Mouse (Mus musculus): ENCODE data around the gene Tmem30a. TPM values are rescaled to one million over a fixed set of nuclear protein-coding genes. Genes with fewer than 3 reads are reported as not detected.

The Tmem30a gene
- polyA plus RNA-seq (2012; rRNA removed) (8.5 and 11.9 TPM in 2 replicates), polyA plus RNA-seq (2014; fragmentation: Nextera tagmentation; extraction: Ambion mirVana) (31.0 and 31.2 TPM in 2 replicates)

DNA sequence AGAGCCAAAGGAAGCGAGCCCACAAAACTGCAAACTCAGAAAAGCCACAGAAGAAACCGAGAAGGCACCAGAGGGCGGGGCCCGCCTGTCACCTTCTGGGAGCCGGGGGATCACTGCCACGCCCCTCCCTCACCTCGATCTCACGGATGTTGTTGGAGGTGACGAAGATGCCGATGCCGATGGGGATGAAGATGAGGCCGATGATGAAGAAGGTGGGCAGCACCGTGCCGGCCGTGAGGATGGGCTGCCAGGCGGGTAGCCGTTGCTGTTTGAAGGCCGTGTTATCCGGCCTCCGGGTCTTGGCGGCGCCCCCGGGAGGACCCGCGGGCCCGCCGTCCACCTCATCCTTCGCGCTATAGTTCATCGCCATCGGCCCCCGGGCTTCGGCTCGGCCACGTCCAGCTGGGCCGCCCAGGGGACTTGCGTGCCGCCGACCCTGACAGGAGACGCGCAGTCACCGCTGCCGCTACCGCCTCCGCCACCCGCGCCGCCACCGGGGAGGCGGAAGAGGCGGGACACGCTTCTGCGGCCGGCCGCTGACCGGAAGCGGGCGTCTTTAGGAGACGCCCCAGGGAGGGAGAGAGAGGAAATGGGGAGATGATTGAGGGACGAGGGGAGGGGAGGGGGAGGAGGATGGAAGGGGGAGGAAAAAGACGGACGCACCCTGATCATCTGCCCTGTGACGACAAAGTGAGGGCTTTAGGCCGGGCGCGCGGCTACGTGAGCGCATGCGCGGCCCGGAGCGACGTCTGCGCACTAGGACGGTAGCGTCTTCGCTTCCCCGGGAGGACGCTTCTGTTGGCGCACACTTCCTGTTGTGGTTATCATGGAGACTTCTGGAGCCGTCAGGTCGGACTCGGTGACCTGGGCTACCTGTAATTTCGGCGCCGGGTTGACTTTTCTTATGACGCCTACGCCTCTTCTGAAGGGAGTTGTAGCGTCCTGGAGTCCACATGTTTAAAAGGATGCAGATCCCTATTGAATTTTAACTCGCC is at the start of gene Tmem30a:
Gene Tmem30a, minus strand, starts transcription at position 667 of the 995 bp plus-strand sequence.
- WGBS (ENCODE audit: insufficient replicate concordance) = under 1% methylated on average over 91 of the region's 91 CpGs
- ATAC-seq (ENCODE audit: insufficient read depth) (peak; percentile 95), DNase-seq (ENCODE audit: low read depth in 3 of 3, low spot score in 3 of 3) (peak; percentile 84 to 88 (median 87))
- TF ChIP-seq EP300 (IDR thresholded peaks at IDR 0.05; ENCODE audit: low read depth) = no peak
- peak; percentile 5; the same call in 1 of the 2 replicates for TF ChIP-seq CTCF (IDR thresholded peaks at IDR 0.05; ENCODE audit: low read depth)
- H3K9me3 ChIP-seq (ENCODE audit: control insufficient read depth, low read length) = no peaks in the 10 kb centered on the region
- H3K9ac ChIP-seq (replicated peaks) = peak within 1 kb of the TSS; percentile 92
- H3K27ac ChIP-seq = peak within 1 kb of the TSS; percentile 73
- H3K4me1 ChIP-seq (replicated peaks; ENCODE audit: control insufficient read depth in 2 of 2, insufficient read depth in 2 of 2, low read length in 1 of 2) = peaks cover 4 to 6% of the 10 kb centered on the region in 2 experiments
- H3K4me2 ChIP-seq (ENCODE audit: low read depth) = peak within 1 kb of the TSS; percentile 74
- H3K36me3 ChIP-seq (replicated peaks; ENCODE audit: control insufficient read depth, insufficient read depth, low read depth) = no peaks in the 10 kb centered on the region
- H3K4me3 ChIP-seq (ENCODE audit: insufficient read depth in 1 of 2, low read depth in 2 of 2, low read length in 2 of 2) = peak within 1 kb of the TSS; percentile 90 to 98
- no peaks in the 10 kb centered on the region for H3K27me3 ChIP-seq (ENCODE audit: control insufficient read depth, insufficient read depth, low read length)

DNA sequence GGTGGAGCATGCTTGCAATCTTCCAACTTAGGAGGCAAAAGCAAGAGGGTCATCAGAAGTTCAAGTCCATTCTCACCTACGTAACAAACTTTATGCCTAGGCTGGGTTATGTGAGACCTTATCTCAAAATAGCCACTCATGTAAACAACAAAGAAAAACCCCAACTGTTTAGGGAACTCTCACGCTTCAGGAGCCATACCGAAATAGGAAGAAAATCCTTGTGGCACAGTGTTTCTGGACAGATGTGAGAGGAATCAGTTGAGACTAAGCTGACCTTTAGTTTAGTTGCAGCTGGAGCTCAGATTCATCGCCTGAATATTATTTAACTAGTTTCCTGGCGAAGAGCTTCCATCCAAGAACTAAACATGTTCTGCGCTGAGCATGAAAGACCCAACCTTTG is 49.3 kb upstream of the Tmem30a start:
- no peaks in the 10 kb centered on the region for H3K27me3 ChIP-seq (ENCODE audit: control insufficient read depth, insufficient read depth, low read length)
- WGBS (ENCODE audit: insufficient replicate concordance) = 62% methylated on average over 6 of the region's 6 CpGs
- no peaks in the 10 kb centered on the region for H3K4me1 ChIP-seq (replicated peaks; ENCODE audit: control insufficient read depth in 2 of 2, insufficient read depth in 2 of 2, low read length in 1 of 2)
- DNase-seq (ENCODE audit: low read depth in 3 of 3, low spot score in 3 of 3) (no peak), ATAC-seq (ENCODE audit: insufficient read depth) (no peak)
- H3K9ac ChIP-seq (replicated peaks) = no peak overlapping the region
- no peak for TF ChIP-seq CTCF (IDR thresholded peaks at IDR 0.05; ENCODE audit: low read depth)
- no peak for TF ChIP-seq EP300 (IDR thresholded peaks at IDR 0.05; ENCODE audit: low read depth)
- no peak overlapping the region for H3K4me2 ChIP-seq (ENCODE audit: low read depth)
- no peak overlapping the region for H3K4me3 ChIP-seq (ENCODE audit: insufficient read depth in 1 of 2, low read depth in 2 of 2, low read length in 2 of 2)
- H3K36me3 ChIP-seq (replicated peaks; ENCODE audit: control insufficient read depth, insufficient read depth, low read depth) = no peaks in the 10 kb centered on the region
- H3K9me3 ChIP-seq (ENCODE audit: control insufficient read depth, low read length) = no peaks in the 10 kb centered on the region
- H3K27ac ChIP-seq = no peak overlapping the region

DNA sequence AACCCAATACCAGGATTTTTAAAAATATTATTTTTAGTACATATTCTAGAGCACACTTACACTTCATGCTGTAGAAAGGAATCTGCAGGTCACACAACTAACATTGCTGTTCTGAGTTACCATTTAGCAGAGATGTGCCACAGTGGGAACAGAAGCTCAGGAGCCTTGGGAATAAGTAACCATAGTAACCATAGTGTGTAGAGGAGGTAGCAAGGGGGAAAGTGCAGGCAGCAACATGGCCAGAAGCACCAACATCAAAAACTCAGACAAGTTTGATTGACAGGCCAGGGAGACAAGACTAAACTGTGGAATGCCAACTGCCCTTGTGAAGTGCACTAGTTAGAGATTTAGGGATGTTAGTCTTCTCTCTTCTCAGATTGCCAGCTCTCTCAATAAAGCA is 48.7 kb upstream of the Tmem30a start:
- no peaks in the 10 kb centered on the region for H3K36me3 ChIP-seq (replicated peaks; ENCODE audit: control insufficient read depth, insufficient read depth, low read depth)
- H3K27ac ChIP-seq = no peak overlapping the region
- no peak for TF ChIP-seq CTCF (IDR thresholded peaks at IDR 0.05; ENCODE audit: low read depth)
- TF ChIP-seq EP300 (IDR thresholded peaks at IDR 0.05; ENCODE audit: low read depth) = no peak
- no peaks in the 10 kb centered on the region for H3K4me1 ChIP-seq (replicated peaks; ENCODE audit: control insufficient read depth in 2 of 2, insufficient read depth in 2 of 2, low read length in 1 of 2)
- ATAC-seq (ENCODE audit: insufficient read depth) (no peak), DNase-seq (ENCODE audit: low read depth in 3 of 3, low spot score in 3 of 3) (no peak)
- no peaks in the 10 kb centered on the region for H3K27me3 ChIP-seq (ENCODE audit: control insufficient read depth, insufficient read depth, low read length)
- no peaks in the 10 kb centered on the region for H3K9me3 ChIP-seq (ENCODE audit: control insufficient read depth, low read length)
- H3K9ac ChIP-seq (replicated peaks) = no peak overlapping the region
- no peak overlapping the region for H3K4me3 ChIP-seq (ENCODE audit: insufficient read depth in 1 of 2, low read depth in 2 of 2, low read length in 2 of 2)
- H3K4me2 ChIP-seq (ENCODE audit: low read depth) = no peak overlapping the region

DNA sequence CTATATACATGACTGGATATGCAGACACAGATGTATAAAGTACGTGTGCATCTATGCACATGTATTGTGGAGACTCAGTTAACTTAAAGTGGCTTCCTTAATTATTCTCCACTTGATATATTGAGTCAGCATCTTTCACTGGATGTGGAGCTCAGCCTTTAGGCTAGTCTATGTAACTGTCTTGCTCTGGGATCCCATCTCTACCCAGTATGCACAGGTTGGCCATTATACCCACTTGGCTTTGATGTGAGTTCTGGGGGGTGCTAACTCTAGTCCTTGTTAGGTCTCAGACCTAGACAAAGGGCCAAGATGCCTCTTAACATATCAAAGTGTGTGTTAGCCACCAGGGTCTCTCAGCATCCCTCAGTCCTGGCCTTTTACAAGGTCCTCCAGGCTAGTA is 38.0 kb upstream of the Tmem30a start:
- Histone ChIP-seq H3K27ac (no peak overlapping the region), H3K9ac (replicated peaks) (no peak overlapping the region), H3K4me2 (ENCODE audit: low read depth) (no peak overlapping the region), H3K4me1 (replicated peaks; ENCODE audit: control insufficient read depth in 2 of 2, insufficient read depth in 2 of 2, low read length in 1 of 2) (no peaks in the 10 kb centered on the region), H3K9me3 (ENCODE audit: control insufficient read depth, low read length) (no peaks in the 10 kb centered on the region), H3K36me3 (replicated peaks; ENCODE audit: control insufficient read depth, insufficient read depth, low read depth) (no peaks in the 10 kb centered on the region), H3K4me3 (ENCODE audit: insufficient read depth in 1 of 2, low read depth in 2 of 2, low read length in 2 of 2) (no peak overlapping the region), H3K27me3 (ENCODE audit: control insufficient read depth, insufficient read depth, low read length) (no peaks in the 10 kb centered on the region)
- 63% methylated on average over 1 of the region's 1 CpGs for WGBS (ENCODE audit: insufficient replicate concordance)
- TF ChIP-seq EP300 (IDR thresholded peaks at IDR 0.05; ENCODE audit: low read depth) = no peak
- no peak for TF ChIP-seq CTCF (IDR thresholded peaks at IDR 0.05; ENCODE audit: low read depth)
- DNase-seq (ENCODE audit: low read depth in 3 of 3, low spot score in 3 of 3) (no peak), ATAC-seq (ENCODE audit: insufficient read depth) (no peak)

DNA sequence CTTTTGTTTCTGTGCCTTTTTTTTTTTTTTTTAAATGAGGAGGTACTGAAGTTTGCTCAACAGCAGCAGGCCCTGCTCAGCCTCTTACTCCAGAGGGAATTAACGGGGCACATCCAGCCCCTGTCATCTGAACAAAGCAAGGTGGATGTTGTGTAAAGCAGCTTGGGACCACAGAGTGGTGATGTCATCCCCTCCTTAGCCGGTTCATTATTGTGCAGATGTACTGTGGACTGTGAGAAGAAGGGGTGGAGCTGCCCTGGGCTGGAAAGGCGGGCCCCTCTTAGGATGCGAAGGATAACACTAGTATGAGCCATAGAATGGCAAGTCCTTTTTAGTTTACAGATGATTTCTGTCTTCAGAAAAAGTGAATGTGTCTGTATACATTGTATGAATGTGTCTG is 37.6 kb upstream of the Tmem30a start:
- H3K27me3 ChIP-seq (ENCODE audit: control insufficient read depth, insufficient read depth, low read length) = no peaks in the 10 kb centered on the region
- ATAC-seq (ENCODE audit: insufficient read depth) (no peak), DNase-seq (ENCODE audit: low read depth in 3 of 3, low spot score in 3 of 3) (no peak)
- no peak overlapping the region for H3K27ac ChIP-seq
- H3K9me3 ChIP-seq (ENCODE audit: control insufficient read depth, low read length) = no peaks in the 10 kb centered on the region
- no peak overlapping the region for H3K4me2 ChIP-seq (ENCODE audit: low read depth)
- no peak overlapping the region for H3K4me3 ChIP-seq (ENCODE audit: insufficient read depth in 1 of 2, low read depth in 2 of 2, low read length in 2 of 2)
- no peaks in the 10 kb centered on the region for H3K4me1 ChIP-seq (replicated peaks; ENCODE audit: control insufficient read depth in 2 of 2, insufficient read depth in 2 of 2, low read length in 1 of 2)
- TF ChIP-seq CTCF (IDR thresholded peaks at IDR 0.05; ENCODE audit: low read depth) (no peak), EP300 (IDR thresholded peaks at IDR 0.05; ENCODE audit: low read depth) (no peak)
- WGBS (ENCODE audit: insufficient replicate concordance) = 31% methylated on average over 4 of the region's 4 CpGs
- H3K9ac ChIP-seq (replicated peaks) = no peak overlapping the region
- H3K36me3 ChIP-seq (replicated peaks; ENCODE audit: control insufficient read depth, insufficient read depth, low read depth) = no peaks in the 10 kb centered on the region
